Mouse (Mus musculus): ENCODE data around the gene Rps6kb2. TPM values are rescaled to one million over a fixed set of nuclear protein-coding genes. Genes with fewer than 3 reads are reported as not detected.

The Rps6kb2 gene
- polyA plus RNA-seq (2012) = 92.1 and 99.4 TPM in 2 replicates

DNA sequence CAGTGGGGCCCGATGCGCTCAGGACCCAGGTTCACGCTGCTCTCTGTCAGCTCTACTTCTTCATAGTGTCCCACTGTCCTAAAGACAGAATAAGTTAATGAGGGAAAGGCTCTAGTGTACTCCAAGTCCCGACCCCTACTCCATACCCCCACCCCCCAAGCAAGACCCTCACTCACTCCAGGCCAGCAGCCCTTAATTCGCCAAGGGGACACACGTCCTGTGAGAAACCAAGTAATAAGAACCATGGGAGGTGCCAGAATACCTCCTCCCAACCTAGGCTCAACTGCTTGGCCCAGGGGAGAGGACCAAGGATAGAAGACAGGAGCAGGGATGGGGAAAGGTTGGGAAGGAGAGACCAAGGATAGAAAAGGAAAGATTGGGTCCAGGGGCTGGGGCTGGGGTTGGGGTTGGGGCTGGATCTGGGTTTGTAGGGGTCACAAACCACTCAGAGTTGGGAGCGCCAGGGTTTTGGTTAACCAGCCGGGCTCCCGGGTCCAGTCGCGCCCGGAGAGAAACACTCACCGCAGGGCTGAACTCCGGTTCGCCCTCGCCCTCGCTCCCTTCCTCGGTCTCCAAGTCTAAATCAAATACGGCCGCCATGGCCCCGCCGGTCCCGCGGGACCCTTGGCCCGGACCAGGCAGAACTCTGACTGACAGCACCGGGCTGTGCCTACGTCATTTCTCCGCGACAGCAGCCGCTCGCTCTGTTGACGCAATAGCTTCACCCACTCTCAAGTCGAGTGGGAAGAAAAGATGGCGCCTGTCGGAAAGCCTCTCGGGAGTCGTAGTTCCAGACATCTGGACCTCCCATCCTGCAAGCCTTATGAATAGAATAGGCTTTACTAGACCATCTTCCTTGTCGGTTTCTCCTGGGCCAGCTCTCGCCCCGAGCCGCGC lies at the start of gene Rps6kb2:
TSS of gene Rps6kb2 (minus strand) at position 709 of the 897 bp plus-strand sequence.
- TF ChIP-seq GATA1 (IDR thresholded peaks at IDR 0.05; ENCODE audit: low read length) = no peak

DNA sequence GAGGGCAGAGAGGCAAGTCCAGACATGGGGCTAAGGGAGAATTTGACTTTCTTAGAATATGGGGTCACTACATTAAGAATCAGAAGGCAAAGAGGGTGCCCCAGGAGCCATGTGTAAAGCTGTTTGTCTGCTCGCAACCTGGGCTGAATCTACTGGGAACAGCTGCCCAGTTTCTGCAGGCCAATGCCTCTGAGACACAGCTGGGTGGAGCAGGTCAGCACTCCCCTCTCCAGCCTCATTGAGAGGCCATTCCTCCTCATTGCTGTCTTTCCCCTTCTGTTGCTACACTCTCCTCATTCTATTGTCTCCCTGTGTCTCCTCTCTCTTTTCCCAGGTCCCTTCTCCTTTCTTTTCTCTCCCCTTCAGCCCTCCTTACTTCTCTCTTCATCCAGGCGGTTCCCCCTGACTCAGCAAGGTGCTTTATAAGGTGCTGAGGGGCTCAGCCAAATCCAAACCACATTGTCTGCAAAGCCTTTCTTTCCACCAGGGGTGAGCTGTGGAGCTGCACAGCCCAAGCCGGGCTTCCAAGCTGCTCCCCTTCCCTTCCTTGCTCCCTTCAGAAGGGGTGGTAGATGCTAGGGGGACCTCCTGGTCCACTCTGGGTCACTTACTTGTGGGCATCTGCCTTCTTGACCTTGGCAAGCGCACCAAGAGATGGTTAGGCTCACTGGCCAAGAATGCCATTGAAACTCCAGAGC lies 48.9 kb upstream of the Rps6kb2 start:
- no peak for TF ChIP-seq GATA1 (IDR thresholded peaks at IDR 0.05; ENCODE audit: low read length)

DNA sequence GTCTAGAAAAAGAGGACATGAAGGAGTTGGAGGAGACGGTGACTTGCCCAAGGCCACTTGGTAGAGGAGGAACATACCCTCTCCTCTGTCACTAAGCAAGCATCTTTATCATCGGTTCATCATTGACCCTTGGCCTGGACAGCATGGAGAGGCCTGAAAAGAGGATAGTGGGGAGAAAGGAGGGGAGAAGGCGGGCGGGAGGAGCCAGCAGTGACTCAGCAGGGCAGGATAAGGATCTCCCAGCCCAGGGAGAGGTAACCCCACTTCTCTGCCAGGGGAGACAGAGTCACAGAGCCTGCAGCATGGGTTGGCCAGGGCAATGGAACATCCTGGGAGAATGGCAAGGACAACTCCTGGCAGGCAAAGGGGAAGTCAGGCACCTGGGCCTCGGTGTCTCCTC lies 45.4 kb upstream of the Rps6kb2 start:
- TF ChIP-seq GATA1 (IDR thresholded peaks at IDR 0.05; ENCODE audit: low read length) = no peak

DNA sequence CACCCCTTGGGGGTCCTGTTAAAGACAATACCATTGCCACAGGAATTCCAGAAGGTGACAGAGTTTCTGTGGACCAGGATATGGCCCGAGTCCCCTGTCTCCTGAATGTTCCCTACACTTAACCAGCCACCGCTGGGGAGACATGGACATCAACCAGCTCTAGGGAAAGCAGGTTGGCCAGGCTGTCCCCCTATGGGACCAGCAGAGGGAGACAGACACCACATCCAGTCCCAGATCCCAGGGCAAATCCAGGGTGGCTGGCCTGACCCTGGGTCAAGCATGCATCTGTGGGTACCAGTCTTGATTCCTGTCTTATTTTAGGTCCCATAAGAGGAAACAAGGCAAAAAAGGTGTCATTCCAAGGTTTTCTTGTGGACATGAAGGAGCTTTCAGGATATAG lies 43.8 kb upstream of the Rps6kb2 start:
- no peak for TF ChIP-seq GATA1 (IDR thresholded peaks at IDR 0.05; ENCODE audit: low read length)

DNA sequence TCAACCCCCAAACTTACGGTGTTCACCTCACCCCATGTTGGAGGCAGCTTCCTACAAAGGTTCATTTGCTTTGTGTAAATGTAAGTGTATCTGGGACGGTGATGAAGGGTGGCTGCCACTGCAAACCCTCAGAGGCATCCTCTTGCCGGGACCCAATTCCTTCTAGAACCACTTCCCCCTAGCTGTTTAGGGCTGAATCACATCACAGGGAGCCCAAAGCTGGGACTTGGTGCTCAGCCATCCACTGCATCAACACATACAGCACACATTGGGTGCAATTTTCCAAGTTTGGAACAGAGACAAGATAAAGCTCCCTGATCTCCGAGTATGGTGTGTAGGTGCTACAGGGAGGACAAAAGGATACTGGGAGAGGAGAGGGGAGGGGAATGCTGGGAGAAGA lies 41.7 kb upstream of the Rps6kb2 start:
- no peak for TF ChIP-seq GATA1 (IDR thresholded peaks at IDR 0.05; ENCODE audit: low read length)

DNA sequence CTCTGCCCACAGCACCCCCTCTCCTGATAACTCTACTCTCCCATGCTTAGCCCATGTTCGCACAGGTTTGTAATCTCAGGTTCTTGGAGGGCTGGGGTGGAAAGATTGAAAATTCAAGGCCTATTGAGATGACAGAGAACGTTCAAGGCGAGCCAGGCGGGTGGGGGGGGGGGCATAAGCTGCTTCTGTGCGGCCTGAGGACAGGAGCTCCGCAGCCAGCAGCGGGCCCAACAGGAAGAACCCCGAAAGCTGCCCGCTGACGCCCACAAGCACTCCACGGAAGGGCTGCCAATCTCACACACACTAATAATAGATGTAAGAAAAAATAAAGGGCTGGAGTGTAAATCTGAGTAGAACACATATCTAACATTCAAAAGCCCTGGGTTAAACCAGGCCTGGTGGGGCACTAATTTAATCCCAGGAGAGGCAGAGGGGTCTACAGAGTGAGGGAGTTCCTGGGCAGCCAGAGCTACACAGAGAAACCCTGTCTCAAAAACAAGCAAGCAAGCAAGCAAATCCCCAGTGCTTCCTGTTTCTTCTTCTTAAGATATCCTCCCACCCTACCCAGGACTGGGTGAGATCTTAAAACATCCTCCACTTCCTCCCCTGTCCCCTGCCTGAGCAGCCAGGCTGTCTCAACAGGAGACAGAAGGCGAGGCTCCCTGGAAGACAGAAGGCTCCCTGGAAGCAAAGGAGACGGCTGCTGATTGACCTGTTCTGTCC lies 40.6 kb upstream of the Rps6kb2 start:
- TF ChIP-seq GATA1 (IDR thresholded peaks at IDR 0.05; ENCODE audit: low read length) = no peak

DNA sequence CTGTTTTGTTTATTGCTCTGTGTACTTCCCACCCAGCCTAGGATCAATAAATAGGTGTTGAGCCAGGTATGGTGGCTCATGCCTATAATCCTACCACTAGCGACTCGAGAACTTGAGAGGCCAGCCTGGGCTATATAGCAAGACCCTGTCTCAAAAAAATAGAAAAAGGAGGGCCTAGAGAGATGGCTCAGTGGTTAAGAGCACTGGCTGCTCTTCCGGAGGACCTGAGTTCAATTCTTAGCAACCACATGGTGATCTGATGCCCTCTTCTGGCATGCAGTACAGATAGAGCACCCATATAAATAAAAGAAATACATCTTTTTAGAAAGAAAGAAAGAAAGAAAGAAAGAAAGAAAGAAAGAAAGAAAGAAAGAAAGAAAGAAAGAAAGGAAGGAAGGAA lies 40.0 kb upstream of the Rps6kb2 start:
- no peak for TF ChIP-seq GATA1 (IDR thresholded peaks at IDR 0.05; ENCODE audit: low read length)

DNA sequence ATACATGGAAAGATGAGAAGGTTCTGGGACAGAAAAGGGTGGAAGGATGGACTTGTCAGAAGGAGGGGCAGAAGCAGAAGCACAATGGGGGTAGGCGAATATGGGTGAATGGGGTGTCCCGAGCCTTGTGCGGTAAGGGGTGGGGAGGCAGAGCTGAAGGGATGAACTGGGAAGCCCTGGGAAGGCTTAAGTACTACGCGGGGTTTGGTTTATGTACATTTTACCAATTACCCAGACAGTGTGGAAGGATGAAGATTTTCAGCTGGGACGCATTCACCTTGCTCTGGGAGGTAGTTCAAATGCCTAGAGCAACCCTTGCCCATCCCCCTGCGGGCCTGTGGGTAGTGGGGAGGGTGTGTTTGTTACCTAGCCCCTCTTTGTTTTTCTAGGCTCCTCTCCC lies 39.0 kb upstream of the Rps6kb2 start:
- TF ChIP-seq GATA1 (IDR thresholded peaks at IDR 0.05; ENCODE audit: low read length) = no peak

DNA sequence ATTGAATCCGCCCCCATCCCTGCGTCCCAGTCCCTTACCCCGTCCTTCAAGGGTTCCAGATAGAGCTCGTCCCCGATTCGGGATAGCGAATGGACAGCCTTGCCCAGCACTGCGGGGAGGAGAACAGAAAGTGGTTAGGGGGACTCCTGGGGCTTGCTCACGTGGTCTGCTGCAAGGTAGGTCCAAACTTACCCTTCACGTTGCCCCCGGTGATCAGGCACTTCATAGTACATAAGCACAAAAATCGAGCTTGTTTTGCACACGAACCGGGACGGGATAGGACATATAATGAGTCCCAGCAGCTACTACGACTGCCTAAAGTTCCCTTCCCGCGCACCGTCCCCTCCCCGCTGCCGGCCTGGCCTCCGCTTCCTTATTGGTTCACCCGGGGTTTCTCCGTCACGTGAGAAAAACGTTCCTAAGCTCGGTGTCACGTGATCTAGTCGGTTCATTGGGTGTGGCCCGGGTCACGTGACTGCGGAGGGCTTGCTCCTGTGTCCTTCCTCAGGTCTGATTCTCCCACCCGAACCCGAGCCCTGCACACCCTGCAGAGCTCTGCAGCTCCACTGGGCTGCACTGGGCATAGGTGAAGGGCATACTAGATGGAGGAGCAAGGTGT lies 38.2 kb upstream of the Rps6kb2 start, which contains the start of gene Rad9a:
TSS of gene Rad9a (minus strand) at position 372 of the 619 bp plus-strand sequence.
- no peak for TF ChIP-seq GATA1 (IDR thresholded peaks at IDR 0.05; ENCODE audit: low read length)

DNA sequence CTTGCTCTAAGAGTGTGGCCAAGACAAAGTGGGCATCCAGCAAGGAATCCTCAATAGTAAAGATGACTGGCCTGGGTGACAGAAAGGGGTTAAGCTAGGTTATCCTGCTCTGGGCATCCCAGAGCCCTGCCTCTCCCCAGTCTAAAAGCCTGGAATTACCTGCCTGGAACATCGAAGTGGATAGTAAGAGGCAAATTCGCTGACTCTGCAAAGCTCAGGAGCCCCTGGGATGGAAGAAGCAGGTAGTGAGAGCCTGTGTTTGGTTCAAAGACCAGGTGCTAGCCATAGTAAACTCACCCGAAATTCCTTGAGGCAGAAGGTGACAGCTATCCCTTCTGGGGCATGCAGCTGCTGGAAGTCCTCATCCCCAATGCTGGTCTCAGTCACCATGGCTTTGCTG lies 34.0 kb upstream of the Rps6kb2 start:
- no peak for TF ChIP-seq GATA1 (IDR thresholded peaks at IDR 0.05; ENCODE audit: low read length)

DNA sequence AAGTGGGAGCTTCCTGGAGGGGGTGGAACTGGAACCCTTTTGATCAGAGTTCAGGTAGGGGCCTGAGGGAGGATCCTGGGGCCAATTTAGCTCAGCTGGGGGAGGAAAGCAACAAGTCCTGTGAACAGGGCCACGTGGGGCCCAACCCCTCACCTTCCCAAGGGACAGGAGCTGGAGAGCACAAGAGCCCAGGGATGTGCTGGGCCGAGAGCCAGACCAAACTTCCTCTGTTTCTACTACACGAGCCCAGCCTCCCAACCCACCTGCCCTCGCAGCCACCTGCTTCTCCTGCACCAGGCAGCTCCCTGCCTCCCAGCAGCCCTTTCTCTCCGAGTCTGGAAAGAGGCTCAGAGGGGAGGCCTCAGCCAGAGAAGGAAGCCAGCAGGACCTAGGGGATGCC lies 33.4 kb upstream of the Rps6kb2 start:
- TF ChIP-seq GATA1 (IDR thresholded peaks at IDR 0.05; ENCODE audit: low read length) = no peak

DNA sequence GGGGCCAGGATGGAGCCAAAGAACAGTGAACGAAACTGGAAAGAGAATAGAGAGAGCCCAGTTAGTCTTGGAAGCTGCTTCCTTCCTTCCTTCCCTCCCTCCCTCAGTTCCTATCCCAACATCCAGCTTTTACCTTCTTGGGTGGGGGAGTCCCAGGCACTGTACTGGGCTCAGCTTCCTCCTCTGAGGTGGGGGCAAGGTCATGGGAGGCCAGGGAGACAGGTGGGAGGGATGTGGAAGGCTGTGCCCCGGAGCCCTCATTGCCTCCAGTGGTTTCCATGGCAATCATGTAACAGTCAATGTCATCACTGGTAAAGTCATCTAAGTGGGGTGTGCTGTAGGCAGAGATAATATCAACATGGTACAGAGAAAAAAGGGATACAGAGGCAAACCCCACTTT lies 32.9 kb upstream of the Rps6kb2 start:
- TF ChIP-seq GATA1 (IDR thresholded peaks at IDR 0.05; ENCODE audit: low read length) = no peak

DNA sequence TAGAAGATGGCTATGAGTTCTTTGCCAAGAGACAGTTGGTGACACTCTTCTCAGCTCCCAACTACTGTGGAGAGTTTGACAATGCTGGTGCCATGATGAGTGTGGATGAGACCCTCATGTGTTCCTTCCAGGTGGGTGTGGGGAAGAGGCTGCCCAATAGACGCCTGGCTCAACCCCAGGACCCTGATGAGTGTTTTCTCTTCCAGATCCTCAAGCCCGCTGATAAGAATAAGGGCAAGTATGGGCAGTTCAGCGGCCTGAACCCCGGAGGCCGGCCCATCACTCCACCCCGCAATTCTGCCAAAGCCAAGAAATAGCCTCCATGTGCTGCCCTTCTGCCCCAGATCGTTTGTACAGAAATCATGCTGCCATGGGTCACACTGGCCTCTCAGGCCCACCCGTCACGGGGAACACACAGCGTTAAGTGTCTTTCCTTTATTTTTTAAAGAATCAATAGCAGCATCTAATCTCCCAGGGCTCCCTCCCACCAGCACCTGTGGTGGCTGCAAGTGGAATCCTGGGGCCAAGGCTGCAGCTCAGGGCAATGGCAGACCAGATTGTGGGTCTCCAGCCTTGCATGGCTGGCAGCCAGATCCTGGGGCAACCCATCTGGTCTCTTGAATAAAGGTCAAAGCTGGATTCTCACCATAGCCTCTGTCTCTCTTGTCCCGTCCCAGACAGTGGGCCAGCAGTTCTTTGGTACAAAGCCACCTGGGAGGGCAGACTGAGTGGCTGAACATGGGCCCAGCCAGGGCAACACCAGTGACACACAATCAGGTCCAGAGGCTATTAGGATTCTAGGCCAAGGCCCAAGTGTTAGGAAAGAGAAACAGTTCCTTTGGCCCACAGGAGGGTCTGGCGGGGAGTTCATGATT lies 31.9 kb upstream of the Rps6kb2 start:
- TF ChIP-seq GATA1 (IDR thresholded peaks at IDR 0.05; ENCODE audit: low read length) = no peak

DNA sequence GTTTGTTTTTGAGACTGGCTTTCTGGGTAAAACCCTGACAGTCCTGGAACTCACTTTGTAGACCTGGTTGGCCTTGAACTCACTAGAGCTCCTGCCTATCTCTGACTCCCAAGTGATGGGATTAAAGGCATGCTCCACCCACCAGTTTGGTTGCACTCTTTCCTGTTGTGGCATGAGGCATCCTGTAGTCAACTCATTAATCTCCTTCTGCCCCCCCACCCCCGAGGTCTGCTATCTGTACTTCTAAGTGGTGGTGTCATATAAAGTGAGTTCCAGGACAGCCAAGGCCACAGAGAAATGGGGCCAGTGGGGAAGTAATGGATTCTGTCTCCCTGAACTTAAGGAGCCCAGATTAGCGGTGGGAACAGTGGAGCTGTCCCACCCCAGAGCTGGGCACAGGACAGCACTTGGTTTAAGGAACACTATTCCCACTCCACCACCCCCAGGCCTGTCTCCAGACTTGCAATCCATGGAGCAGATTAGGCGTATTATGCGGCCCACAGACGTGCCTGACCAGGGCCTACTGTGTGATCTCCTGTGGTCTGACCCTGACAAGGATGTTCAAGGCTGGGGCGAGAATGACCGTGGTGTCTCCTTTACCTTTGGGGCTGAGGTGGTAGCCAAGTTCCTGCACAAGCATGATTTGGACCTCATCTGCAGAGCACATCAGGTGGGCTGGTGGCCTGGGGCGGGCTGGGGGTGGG lies 31.0 kb upstream of the Rps6kb2 start:
- TF ChIP-seq GATA1 (IDR thresholded peaks at IDR 0.05; ENCODE audit: low read length) = no peak
